Mouse (Mus musculus) T-helper 1 cell (primary cell): Measurements from ENCODE around the gene Ccdc39.

Source experiments
- in situ Hi-C: fragments of 300-600 bp; cut with MboI, MseI; formaldehyde crosslinking; loops from one replicate; pipeline ENCODE4 v1.15.1; 2025; ENCODE audit warnings: high pct_unique_total_duplicates

The Ccdc39 gene

GRCm38 (mm10) chr3:33799617-33800512 is 44.2 kb downstream of the Ccdc39 start, which contains the start of gene Ttc14:
Gene Ttc14, plus strand, starts transcription at chr3:33799832.
- in situ Hi-C loops = loop anchor here (10.0 to 25.0 kb wide), 4 partner anchors 255 to 1438 kb away; partner anchors contain the start of genes Zfp639 and Zmat3

- in situ Hi-C loops = loop anchor here (10.0 kb wide), 1 partner anchor 1276 kb away; the partner anchor contains the start of gene Zfp639
These were observed 53.1 kb downstream of the Ccdc39 start for GRCm38 (mm10) chr3:33790975-33791374.
